Mouse (Mus musculus) left cerebral cortex, postnatal 25 days (tissue): ENCODE data around the gene Arid3a. TPM values are rescaled to one million over a fixed set of nuclear protein-coding genes. Genes with fewer than 3 reads are reported as not detected.

Source experiments
- DNase-seq, 2 experiments: peaks; one replicate each; pipeline ENCODE4 v3.0.0; 2022; ENCODE audit warnings: low spot score in 2 of 2, mixed read lengths in 1 of 2
- intact Hi-C: fragments of 180-260 bp; cut with DNase I; formaldehyde crosslinking; loops from one replicate; pipeline ENCODE4 v1.15.1; 2025
- total RNA-seq, 2 experiments: library from RNA; stranded (reverse); gene quantifications; 2 replicates each; pipeline ENCODE4 v1.2.3; 2021

Arid3a gene
- total RNA-seq, 2 experiments from 2014 or later, result 5.4 to 8.6 TPM

- DNase-seq, result no peak
- intact Hi-C loops, result no loop called here
Measured at GRCm38 (mm10) chr10:79921572-79921971, 5.3 kb upstream of the Arid3a start.

DNA sequence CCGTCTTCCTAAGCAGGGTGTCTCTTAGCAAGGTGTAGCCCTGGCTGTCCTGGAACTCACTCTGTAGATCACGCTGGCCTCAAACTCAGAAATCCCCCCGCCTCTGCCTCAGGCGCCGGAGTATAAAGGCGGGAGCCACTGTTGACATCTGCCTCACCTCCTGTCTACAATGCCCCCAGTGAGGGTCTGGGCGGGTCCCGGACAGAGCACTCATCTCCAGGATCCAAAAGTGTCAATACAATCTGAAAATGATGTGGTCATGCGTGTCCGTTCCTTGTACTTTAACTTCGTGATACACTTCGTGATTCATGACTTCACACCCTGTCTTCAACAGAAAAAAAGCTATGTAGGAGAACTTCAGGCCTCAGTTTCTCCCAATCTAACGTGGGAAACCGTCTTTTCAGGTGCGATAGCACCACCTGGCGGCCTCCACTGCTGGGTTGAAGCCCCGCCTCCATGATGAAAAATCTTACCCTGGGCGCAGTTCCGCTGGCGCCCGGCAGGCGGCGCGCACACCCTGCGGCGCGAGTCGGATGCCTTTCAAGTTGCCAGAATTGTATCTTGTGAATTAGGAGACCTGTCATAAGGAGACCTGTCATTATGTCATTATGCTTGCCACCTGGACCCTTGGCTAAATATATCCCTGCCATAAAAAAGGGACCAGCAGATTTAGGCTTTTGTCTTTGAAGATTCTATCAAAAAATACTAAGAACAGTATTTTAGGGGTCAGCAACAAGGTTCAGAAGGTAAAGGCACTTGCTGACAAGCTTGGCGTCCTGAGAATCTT lies 1.7 kb upstream of the Arid3a start:
- intact Hi-C loops, result loop anchor here (1.0 to 2.0 kb wide), 4 partner anchors 32 to 90 kb away; no protein-coding TSS in a partner anchor
- DNase-seq, result peak; percentile 95 to 96

GRCm38 (mm10) chr10:79925785-79926490 lies 905 bp upstream of the Arid3a start:
- intact Hi-C loops, result loop anchor here (1.0 to 2.0 kb wide), 4 partner anchors 32 to 91 kb away; no protein-coding TSS in a partner anchor
- DNase-seq, result no peak

- intact Hi-C loops, result no loop called here
- peak; percentile 61 to 62 for DNase-seq
Measured at GRCm38 (mm10) chr10:79927324-79928029, 634 bp downstream of the Arid3a start.

DNA sequence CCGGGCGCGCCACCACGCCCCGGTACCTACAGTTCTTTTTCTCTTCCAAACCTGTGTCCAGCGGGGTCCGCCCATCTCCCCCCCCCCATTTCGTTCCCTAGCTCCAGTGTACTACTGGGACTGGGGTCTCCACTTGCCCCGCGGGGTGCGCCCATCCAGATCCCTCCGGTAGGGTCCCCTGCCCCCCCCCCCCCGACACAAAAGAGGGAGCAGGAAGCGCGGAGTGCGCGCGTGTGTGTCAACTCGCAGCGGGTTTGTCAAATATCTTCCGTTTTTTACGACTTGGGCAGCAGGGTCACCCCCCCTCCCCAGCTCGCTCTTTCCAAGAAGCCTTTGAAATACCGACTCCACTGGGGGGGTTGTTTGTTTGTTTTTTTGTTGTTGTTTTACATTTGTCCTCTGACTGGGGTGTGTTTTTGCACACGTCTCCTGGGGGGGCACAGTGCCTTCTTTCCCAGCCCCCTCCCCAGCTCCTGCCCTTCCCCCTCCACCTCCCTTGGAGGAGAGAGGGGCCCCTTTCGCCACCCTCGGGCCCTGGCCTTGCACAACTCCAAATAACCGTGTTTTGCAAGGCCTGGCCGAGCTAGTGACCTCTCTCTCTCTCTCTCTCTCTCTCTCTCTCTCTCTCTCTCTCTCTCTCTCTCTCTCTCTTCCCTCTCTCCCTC lies 1.3 kb downstream of the Arid3a start:
- no peak for DNase-seq
- intact Hi-C loops, result no loop called here

DNA sequence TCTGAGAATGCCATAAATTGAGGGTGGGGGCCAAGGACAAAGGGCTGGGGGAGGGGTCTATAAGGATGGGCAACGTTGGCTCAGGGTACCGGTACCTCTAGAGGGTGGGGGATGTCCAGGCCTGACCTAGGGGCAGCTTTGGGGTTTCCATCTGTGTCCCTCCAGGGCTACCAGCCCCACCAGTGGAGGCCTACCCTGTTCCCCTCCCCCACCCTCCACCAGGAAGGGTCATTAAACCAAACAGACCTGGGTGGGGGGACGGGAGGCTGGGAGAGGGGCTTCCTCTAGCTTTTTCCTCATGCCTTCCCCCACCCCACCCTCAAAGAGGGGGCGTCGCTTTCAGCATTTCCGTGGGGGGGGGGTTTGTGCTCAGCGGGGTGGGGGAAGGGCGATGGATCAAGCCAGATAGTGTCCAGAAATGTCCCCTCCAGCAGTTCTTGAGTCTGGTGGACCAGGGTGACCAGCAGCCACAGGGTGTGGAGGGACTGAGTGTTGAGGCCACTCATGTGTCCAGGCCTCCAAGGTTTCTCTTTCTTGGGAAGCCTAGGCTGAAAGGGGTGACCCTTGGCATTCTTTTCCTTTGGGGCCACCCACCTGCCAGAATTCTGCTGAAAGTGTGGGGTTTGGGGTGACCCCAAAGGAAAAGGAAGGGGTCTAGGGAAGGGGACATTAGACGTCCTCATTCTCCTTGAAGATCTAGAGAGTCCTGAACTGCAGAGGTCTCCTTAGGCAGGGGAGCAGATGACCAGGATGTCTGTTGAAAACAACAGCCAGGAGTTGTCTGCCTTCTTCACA lies 2.3 kb downstream of the Arid3a start:
- DNase-seq, result no peak
- intact Hi-C loops, result no loop called here

DNA sequence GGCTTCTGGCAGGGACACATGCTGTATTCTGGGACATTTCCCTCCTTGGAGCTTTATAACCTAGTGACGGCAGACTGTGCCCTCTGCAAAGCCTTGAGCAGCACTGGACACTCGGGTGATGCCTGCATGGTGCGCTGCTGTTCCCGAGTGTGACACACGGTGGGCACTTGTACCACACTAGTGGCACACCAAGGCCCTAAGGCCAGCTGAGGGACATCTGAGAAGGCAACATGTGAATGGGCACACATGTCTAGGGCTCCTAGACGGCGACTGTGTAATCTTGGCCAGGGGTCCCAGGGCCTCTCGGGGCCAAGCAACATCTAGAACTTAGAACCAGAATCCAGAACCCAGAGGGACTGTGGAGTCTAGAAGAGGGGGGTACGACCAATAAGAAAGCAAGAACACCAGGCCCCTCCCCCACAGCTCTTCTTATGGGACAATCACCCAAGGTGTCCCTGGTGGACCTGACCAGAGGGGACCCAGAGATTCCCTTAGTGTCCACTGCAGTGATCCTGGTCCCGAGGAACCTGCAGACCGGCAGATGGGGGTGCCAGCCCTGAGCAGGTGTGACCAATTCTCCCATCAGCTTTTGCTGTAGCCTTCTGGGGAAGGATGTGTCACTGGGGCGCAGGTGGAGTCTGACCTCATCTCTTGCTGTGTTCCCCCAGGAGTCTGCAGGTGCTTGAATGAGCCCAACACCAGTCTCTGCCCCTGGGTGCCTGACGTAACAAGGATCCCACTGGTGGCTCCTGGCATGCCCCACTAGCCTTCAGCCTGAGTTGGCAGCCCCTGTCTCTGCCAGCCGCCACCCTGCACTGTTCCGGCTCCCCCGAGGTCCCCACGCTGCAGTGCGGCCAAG lies 3.4 kb downstream of the Arid3a start:
- intact Hi-C loops, result no loop called here
- DNase-seq, result no peak

DNA sequence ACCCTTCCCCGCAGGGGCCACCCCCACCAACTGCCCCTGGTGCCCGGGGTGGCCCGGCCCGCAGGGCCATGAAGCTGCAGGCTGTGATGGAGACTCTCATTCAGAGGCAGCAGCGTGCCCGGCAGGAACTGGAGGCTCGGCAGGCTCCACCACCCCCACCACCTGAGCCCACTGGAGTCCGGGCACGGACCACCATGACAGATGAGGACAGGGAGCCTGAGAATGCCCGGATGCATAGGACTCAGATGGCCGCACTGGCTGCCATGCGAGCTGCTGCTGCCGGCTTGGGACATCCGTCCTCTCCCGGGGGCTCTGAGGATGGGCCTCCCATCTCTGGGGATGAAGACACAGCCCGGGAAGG lies 4.0 kb downstream of the Arid3a start:
- DNase-seq, result no peak
- intact Hi-C loops, result no loop called here

DNA sequence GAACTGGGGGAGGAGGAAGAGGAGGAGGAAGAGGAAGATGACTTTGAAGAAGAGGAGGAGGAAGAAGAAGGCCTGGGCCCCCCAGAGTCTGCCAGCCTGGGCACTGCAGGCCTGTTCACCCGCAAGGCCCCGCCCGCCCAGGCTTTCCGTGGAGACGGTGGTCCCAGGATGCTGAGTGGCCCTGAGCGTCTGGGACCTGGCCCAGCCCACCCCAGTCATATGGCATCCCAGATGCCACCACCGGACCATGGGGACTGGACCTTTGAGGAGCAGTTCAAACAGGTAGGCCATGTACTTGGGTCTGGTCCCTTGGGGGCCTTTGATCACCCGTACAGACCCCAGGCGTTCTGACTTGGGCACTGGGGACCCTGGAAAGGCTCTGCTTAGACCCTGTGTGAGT lies 5.0 kb downstream of the Arid3a start:
- intact Hi-C loops, result no loop called here
- DNase-seq, result no peak

- DNase-seq, result no peak
- intact Hi-C loops, result no loop called here
Measured at GRCm38 (mm10) chr10:79932736-79933135, 5.9 kb downstream of the Arid3a start.

- intact Hi-C loops, result no loop called here
- DNase-seq, result no peak
Measured at GRCm38 (mm10) chr10:79933145-79933679, 6.4 kb downstream of the Arid3a start.

GRCm38 (mm10) chr10:79933861-79934260 lies 7.0 kb downstream of the Arid3a start:
- no peak for DNase-seq
- intact Hi-C loops, result no loop called here

- intact Hi-C loops, result no loop called here
- DNase-seq, result peak; percentile 58 to 70
Measured at GRCm38 (mm10) chr10:79934272-79934721, 7.5 kb downstream of the Arid3a start.

GRCm38 (mm10) chr10:79934794-79935569 lies 8.1 kb downstream of the Arid3a start:
- intact Hi-C loops, result no loop called here
- DNase-seq, result no peak

DNA sequence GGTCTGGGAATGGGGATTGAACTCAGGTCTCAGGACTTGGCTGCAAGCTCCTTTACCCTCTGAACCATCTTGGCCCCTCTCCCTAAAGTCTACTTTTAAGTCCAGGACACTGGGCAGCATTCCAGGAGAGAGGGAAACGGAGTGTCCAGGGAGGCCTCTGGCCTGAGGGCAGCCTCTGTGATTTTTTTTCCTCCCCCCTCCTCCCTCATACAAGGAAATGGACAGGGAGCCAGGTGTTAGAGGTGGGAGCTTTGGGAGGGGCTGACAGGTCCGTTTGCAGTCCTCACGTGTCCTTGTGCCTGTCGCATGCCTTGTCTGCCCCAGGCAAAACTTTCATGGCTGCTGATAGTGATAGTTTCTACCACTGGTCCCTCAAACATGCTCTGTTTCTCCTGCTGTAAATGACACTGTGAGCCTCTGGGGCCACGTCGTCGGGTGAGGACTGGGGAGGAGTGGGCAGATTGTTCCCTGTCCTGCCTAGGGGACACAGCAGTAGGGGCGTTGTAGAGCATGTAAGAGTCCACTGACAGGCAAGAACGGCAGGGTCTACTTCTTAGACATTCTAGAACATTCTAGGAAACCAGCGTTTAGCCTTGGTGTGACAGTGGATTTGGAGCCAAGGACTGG lies 9.6 kb downstream of the Arid3a start:
- intact Hi-C loops, result no loop called here

GRCm38 (mm10) chr10:79936911-79937441 lies 10.1 kb downstream of the Arid3a start:
- intact Hi-C loops, result no loop called here
- DNase-seq, result no peak

More for the DNA sequence above, 9.6 kb downstream of the Arid3a start:
- DNase-seq, result no peak
